Mouse (Mus musculus): ENCODE data around the gene Snupn. TPM values are rescaled to one million over a fixed set of nuclear protein-coding genes. Genes with fewer than 3 reads are reported as not detected.

Gene Snupn
- polyA plus RNA-seq (2017; shearing (Covaris generic)), result 22.7 TPM

GRCm38 (mm10) chr9:56950414-56951400 is at the start of gene Snupn:
TSS of gene Snupn (plus strand) at chr9:56950878.

GRCm38 (mm10) chr9:56928041-56928811 is 22.5 kb upstream of the Snupn start, which contains the start of gene Snx33:
TSS of gene Snx33 (minus strand) at chr9:56928371.

GRCm38 (mm10) chr9:56937223-56938160 is 13.2 kb upstream of the Snupn start, which contains the start of gene Imp3:
TSS of gene Imp3 (plus strand) at chr9:56937475.

GRCm38 (mm10) chr9:56994286-56995197 is 43.9 kb downstream of the Snupn start, which contains the start of gene Ptpn9:
TSS of gene Ptpn9 (plus strand) at chr9:56994923.

Other genes with a start within 250 kb of the Snupn start
- not detected for gene Lingo1, start 154.4 kb upstream of the Snupn start, polyA plus RNA-seq (2017; shearing (Covaris generic))
- gene Odf3l1, start 86.2 kb upstream of the Snupn start, polyA plus RNA-seq (2017; shearing (Covaris generic)), result not detected
- gene Cspg4, start 85.8 kb upstream of the Snupn start, polyA plus RNA-seq (2017; shearing (Covaris generic)), result not detected
- 15.8 TPM for gene Snx33, start 22.5 kb upstream of the Snupn start, polyA plus RNA-seq (2017; shearing (Covaris generic))
- 22.8 TPM for gene Imp3, start 13.4 kb upstream of the Snupn start, polyA plus RNA-seq (2017; shearing (Covaris generic))
- gene Ptpn9, start 44.0 kb downstream of the Snupn start, polyA plus RNA-seq (2017; shearing (Covaris generic)), result 3.1 TPM
- 55.3 TPM for gene Sin3a, start 121.2 kb downstream of the Snupn start, polyA plus RNA-seq (2017; shearing (Covaris generic))
- gene Man2c1, start 179.8 kb downstream of the Snupn start, polyA plus RNA-seq (2017; shearing (Covaris generic)), result 96.5 TPM
- gene Neil1, start 197.4 kb downstream of the Snupn start, polyA plus RNA-seq (2017; shearing (Covaris generic)), result 37.3 TPM
- gene Commd4, start 207.5 kb downstream of the Snupn start, polyA plus RNA-seq (2017; shearing (Covaris generic)), result 351 TPM